Mouse (Mus musculus): ENCODE data around the gene Prokr1.
A peak's percentile ranks its signal among the peaks of the same experiment; 100 is the strongest.
"Not testable (repeated sequence)": the region's sequence is repeated elsewhere in the genome, so short reads cannot be mapped to it uniquely, and the experiment has no call there.

The Prokr1 gene

DNA sequence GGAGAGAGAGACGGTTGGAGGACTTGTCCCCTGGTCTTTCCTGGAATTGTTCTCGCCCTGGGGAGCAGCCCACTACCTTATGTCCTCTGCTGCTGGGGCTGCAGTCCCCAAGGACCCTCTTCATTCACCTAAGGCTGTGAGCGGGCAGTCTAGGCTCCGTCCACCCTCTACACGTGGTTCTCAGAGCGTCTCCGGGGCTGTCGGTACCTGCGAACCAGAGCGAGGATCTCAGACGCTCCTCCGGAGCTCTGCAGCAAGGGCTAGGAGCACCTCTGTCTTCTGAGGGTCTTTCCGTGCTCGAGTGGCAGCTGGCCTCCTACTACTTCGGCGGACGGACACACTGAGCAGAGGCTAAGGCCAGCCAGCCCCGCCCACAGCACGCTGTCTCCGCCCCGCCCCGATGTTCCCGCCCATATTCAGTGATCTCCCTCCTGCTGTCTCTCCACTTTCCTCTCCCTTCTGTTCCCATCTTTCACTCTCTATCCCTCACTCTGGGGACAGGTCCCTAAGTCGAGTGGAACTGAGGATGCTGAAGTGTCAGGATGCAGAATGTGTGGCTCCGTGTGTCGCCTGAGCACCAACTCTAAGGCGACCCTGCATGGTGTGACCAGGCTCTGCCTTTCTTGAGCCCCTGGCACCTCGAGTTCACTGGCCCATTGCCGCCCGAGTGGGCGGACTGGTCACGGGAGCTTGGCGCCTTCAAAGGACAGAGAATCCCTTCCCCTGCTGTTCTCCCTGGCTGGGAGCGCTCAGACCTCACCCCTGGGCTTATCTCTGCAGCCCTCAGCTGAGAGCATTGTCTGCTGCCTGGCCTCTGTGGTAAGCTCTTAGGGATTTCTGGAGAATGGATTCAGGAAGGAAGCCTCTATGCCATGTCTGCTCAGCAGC is at the start of gene Prokr1:
Prokr1 (minus strand) TSS at position 350 of the 888 bp plus-strand sequence.
- peak; percentile 69 for ATAC-seq (ENCODE audit: low TSS enrichment)

DNA sequence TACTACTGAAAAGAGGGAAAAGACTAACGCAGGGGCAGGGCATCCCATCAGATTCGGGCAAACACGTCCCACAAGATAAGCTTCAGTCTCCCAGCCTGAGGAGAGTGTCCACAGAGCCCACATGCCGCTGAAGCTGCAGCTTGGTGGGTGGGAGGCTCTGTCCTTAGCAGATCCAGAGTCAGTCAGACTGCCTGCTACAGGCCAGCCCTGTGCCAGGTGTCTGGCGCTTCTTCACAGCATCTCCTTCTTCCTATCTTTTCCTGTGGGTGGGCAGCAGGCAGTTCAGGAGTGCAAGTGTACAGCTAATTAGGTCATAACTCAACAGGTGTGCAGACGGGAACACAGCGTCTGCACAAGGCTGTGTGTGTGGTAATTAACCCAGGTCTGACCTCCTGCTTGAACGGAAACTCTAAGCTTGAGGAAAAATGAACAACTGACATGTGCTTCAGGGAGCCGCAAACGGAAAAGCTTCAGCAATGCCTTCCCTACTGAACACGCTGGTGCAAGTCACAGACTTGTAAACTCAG is 47.7 kb upstream of the Prokr1 start:
- ATAC-seq (ENCODE audit: low TSS enrichment) = no peak

DNA sequence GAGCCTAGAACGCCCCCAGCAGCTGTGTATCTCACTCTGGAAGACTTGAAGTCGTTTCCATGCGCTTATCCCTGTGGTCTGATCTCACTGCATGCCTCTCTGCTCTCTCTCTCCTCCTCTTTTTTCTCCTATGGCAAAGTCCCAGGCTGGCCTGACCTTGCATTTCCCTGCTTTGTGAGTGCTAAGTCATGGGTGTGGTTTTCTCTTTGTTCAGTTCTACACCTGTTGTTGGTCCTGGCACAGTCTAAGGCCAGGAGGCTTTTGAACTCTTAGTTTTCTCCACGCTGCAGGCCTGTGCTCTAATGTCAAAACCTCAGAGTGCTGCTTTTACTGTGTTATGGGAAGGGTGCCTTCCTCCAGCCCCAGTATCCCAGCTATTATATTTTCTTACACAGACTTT is 41.6 kb upstream of the Prokr1 start:
- no peak for ATAC-seq (ENCODE audit: low TSS enrichment)

DNA sequence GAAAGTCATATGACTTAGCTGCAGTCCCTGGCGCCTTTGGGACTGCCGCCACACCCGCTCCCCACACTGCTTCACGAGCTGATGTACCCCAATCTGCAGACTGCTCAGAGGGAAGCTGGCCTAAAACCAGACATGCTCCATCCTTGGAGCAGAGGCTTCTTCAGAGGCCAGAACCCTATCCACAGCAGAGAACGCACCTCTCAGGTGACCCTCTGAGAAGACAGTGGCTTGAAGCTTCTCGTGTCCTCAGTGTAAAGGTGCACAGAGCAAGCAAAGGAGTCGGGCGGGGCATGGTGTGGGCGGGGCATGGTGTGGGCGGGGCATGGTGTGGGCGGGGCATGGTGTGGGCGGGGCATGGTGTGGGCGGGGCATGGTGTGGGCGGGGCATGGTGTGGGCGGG is 38.4 kb upstream of the Prokr1 start:
- ATAC-seq (ENCODE audit: low TSS enrichment) = not testable (repeated sequence)

DNA sequence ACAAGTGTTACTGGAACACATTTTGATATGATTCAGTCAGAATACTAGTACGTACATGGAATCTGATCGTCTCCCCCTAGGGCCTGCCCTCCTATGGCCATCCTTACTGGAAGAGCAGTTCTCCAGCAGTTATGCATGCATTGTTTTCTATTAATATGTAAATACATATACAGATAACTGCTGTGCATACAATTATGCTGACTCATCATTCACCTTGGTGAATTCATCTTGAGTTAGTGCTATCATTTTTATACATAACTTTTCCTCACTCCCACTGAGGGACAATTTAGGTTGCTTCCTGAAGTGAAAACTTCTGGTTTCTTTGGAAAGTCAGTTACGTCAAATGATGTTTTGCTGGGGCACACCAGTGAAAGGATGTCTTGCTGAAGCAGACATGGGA is 32.6 kb upstream of the Prokr1 start:
- ATAC-seq (ENCODE audit: low TSS enrichment) = no peak

DNA sequence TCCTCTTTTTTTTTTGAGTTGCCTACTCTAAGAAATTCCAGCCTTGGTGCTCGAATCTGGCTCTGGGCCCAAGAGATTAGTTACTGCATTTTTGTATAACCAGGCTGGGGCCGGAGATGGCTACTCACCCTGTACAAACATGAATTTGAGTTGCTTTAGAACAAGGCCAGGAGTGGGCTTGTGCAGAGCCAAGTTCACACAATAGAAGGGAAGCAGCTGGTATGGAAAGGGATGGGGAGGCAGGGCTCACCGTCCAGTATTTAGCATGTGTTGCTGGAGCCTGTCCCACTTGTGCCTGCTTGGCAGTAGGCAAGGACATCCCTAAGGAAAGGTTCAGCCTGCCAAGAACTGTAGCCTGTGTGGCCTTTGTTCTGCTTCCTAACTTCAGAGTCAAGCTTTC is 30.7 kb upstream of the Prokr1 start:
- peak; percentile 38; the same call in 1 of the 2 replicates for ATAC-seq (ENCODE audit: low TSS enrichment)

DNA sequence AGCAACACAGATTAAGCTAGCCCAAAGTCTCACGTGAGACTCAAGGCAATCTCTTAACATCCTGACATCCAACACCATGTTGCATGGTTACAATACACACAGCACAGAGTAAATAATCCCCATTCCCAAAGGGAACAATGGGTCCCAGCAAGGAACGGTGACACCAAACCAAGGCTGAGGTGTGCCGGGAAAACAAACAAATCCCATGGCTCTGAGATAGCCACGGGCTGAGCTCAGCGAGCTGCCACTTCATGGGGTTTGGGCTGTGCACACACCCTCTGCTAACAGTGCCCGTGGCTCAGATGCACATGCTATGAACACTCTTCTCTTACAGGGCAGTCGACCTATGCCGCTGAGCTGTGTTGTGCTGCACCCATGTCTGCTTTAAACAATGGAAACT is 27.5 kb upstream of the Prokr1 start:
- no peak for ATAC-seq (ENCODE audit: low TSS enrichment)

DNA sequence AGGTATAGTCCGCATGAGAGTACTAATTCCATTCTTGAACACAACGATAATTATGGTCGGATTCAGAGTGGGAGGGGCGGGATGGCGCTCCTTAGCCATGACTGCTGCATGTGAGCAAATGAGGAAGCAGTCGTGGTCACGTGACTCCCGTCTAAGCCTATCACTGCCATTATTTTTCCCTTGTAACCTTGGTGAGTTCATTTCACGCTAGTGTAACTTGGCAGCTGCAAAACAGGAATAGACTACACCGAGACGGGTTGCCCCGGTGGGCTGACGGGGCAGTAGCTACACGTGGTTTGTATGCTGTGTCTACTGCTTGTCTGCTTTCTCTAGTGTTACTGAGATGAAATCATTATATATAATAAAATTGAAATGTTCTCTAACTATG is 25.1 kb upstream of the Prokr1 start:
- no peak for ATAC-seq (ENCODE audit: low TSS enrichment)

DNA sequence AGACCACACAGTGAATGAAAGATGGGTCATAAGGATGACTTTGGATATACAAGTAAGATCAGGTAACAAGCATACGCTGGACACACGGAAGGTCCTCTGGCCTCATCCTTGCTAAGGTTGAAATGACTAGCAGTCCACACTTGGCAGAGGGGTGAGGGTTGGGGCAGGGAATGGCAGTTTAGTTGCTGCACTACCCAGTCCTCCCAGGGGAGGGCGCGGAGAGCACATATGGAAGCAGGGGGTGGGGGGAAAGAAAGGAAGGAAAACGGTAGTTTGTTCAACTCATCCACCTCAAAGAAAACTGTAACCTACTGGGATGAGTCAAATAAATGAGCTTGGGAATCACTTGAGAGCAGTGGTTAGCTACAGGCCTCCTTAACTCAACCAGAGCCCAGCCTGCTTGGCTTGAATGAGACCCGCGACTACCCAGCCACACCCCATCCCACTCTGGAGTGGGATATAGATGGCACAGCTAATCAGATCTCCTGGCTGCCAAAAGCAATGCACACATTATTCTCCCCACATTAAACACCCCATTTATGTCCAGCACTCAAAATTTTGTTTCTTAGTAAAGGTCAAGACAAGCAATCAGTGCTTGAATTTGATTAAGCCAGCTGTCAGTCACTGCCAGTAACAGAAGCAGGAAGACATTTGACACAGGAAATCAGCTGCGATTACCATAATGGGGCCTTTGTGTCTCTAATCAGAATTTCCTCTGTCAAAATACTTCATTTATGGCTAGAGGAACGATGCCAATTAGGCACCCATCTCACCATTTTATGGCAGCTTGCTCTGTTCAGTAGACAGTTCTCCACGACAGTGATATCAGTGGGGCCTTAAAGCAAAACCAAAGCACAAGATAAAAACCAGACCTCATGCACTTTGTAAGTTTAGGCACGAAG is 24.5 kb upstream of the Prokr1 start:
- ATAC-seq (ENCODE audit: low TSS enrichment) = no peak

DNA sequence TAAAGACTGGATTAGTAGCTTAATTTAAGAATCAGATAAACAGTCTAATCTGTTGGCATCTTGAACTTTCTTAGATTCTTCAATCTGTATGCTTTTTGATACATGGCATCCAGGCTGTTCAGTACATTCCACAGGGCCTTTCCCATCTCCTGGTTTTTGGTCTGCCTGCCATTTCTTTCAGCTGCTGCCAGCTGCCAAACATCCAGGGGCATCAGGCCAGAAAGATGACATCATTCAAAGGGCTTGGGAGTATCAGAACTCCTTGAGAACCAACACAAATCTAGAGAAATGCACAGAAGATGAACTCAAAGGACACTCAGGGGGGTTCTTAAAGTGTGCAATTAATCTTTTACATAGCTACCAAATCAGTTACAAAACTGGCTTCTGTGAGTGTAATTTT is 9.3 kb upstream of the Prokr1 start:
- ATAC-seq (ENCODE audit: low TSS enrichment) = no peak

DNA sequence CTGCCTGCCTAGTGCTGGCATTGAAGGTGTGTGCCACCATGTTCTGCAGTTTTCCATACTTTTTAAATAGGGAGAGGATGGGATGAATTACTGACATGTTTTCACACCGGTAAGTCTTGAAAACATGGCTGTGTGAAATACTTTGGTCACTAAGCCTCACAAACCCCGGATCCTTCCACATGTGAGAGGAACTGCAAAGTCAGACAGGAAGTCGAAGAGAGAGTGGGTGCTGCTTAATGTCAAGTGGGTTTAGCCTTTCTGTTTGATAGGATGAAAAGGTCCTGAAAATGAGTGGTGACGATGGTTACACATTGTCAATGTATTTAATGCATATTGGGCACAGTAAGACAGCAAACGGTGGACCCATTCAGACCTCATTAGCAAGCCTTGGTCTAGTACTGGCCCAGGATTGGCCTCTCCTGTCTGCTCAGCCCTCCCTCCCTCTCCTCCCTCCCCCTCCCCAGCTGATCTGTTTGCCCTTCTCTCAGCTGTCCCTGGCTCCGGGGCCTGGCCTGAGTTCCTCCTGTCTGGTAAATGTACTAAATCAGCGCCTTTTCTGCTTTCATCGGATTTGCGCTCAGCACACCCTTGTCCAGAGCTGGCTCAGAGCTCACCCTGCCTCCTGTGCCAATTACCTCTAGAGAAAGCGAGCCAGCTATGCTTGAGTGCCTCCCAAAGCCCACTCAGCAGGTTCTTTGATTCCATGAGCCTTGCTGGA is 6.7 kb upstream of the Prokr1 start:
- no peak for ATAC-seq (ENCODE audit: low TSS enrichment)

DNA sequence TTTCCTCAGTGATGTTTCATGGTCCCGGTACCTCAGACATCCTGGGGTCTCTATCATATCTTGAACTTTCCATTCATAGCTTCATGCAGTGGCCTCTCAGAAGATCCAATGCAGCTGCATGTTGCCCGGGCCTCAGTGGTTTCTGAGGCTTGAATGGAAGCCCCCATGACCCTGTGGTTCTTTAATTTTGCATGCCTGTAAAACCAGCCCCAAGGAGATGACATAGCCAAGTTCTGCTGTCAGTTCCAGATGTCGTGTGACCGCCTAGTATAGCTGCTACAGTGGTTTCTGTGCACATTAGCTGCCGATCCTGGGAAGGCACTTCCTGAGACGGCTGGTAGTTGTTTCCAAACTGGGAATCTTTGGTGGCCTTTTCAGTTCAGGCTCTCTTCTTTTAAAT is 3.6 kb upstream of the Prokr1 start:
- no peak for ATAC-seq (ENCODE audit: low TSS enrichment)

DNA sequence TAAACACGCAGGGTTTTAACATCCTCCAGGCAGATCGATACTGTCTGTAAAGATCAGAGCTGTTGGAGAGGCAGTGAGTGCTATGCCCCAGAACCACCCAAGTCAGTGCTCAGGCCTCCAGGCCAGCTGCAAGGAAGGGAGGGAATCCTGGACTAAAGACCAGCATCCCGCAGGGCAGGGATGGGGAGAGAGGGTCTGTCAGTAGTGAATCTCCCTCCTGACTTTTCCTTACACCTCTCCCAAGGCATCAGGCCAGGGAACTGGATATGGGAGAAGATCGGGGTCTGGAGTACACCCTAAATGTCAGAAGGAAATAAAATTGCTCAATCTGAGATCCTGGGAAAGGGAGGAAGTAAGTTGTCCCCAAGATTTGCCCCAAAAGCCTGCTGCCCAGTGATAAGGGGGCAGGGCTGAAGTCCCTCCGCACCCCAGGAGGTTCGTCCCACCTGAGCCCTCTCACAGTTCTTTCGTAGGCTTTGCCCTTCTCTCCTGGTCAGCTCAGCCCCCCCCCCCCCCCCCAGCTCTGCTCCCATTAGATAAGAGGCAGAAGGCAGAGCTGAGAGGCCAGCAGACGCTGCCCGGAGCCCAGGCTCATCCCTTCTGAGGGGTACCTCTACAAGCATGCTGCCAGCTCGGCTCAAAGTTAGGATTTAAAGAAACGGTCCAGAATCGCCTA is 687 bp downstream of the Prokr1 start:
- ATAC-seq (ENCODE audit: low TSS enrichment) = no peak

DNA sequence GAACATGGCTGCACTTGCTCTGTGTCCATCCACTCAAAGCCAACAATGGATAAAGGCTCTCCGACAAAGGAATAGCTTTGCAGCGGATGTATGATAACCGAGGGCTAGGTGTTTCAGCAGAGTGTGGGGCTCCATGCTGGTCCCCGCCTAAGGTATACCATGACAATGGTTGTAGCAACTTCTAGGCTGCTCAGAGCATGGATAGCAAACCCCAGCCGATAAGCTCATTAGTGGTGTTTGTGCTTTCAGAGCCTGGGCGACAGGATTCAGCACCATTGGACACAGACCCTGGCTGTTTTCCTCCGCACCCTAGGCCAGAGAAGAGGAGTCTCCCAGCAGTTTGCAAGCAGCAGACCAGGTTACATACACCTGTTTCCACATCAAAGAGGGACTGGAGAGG is 6.6 kb downstream of the Prokr1 start:
- ATAC-seq (ENCODE audit: low TSS enrichment) = no peak

DNA sequence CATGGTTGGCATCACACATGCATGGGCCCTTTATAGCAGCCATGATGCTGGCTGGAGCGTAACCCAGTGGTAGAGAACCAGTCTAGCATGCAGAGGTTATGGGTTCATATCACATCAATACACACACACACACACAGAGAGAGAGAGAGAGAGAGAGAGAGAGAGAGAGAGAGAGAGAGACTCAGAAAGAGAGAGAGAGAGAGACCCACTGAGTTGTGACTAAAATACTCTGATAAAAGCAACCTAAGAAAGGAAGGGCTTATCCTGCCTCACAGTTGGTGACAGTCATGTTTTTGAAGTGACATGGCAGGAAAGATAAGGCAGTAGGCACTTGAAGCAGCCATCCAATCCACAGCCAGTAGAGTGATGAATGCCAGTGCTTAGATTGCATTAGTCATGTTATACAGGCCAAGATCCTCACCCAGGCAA is 7.3 kb downstream of the Prokr1 start:
- ATAC-seq (ENCODE audit: low TSS enrichment) = no peak

DNA sequence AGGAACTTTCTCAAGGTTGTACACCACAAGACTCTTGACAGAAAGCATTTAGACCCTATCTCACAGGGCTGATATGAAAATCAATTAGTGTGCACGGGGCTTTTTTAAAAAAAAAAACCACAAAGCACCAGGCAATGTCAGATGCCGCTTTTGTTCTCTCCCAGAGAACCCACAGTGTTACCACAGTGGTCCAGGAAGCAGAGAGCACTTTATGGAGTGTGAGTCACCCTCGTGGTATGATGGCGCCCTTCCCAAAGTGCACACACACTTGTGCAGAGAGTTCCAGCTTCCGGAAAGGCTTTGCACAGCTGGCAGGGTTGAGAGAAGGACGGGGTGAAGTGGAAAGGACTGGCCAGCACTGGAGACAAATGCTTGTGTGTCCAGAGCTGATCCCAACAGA is 8.1 kb downstream of the Prokr1 start:
- no peak for ATAC-seq (ENCODE audit: low TSS enrichment)

DNA sequence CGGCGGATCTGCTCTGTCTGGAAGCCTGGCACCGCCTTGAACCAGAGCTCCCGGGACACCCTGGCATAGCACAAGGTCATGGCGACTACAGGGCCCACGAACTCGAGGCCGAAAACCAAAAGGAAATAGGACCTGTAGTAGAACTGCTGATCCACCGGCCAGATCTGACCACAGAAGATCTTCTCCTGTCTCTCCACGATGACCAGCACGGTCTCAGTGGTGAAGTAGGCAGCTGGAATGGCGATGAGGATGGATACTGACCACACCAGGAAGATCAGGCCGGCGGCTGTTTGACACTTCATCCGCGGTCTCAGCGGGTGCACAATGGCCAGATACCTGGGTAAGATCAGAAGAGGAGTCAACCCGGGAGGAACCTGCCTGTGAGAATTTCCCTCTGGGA is 9.0 kb downstream of the Prokr1 start:
- ATAC-seq (ENCODE audit: low TSS enrichment) = no peak

DNA sequence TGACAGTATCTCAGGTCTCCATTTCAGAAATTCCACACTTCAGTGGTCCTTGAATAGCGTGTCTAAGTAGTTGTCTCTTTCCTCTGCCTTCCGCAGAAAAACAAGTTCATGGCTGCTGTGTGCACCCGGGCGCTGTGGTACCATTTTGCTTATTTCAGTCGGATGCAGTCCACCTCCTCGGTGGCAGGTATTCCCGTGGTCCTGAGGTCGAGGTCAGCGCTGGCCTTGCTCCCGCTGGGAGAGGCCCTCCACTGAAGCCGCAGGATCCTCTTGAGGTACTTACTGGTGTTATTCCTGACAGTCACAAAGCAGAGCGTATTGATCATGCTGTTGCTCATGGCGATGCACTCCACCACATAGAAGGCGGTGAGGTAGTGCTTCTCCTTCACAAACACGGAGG is 9.5 kb downstream of the Prokr1 start:
- no peak for ATAC-seq (ENCODE audit: low TSS enrichment)

DNA sequence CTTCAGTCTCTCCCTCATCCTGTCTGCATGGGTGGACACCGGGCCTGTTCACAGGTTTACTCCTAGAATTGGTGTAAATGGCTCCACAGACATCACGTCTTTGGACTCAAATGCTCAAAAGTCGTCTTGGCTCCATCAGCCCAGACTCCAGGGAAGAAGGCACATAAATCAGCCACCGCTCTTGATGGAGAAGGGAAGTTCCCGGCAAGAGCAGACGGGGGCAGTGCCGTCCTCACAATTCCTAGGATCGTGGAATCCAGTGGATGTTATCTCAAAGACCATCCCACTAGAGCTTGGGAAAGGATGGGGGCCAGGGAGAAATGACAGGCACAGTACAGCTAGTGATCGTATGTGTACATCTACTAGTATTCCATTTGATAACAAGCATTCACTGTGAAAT is 12.3 kb downstream of the Prokr1 start:
- ATAC-seq (ENCODE audit: low TSS enrichment) = no peak

DNA sequence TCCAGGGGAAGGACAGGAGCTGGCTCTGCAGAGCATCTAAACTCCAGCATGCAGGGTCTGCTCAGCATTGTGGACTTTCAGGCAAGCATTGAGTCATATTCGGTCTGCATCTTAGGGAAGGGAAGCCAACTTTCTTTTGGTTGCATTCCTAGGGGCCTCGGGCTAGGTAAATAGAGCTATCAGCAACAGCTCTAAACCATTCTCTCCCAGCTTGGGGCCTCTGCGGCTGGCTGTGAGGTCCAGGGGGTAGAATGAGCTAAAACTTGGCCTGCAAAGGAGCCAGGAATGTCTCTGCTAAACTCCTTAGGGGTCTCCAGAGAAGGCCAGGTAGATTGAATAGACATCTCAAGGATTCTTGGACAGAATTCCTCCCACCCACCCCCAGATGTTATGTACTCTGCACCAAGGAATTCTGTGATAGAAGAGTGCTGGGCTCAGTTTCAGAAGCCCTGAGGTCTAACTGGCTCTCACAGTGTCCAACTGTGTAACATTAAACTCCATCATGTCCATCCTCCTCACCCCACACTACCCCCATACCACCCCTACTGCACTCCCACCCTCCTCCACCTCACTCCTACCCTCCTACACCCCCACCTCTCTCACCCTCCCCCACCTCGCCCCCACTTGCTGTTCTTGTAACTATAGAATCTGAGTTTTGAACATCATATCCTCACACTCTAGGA is 13.8 kb downstream of the Prokr1 start:
- no peak for ATAC-seq (ENCODE audit: low TSS enrichment)

DNA sequence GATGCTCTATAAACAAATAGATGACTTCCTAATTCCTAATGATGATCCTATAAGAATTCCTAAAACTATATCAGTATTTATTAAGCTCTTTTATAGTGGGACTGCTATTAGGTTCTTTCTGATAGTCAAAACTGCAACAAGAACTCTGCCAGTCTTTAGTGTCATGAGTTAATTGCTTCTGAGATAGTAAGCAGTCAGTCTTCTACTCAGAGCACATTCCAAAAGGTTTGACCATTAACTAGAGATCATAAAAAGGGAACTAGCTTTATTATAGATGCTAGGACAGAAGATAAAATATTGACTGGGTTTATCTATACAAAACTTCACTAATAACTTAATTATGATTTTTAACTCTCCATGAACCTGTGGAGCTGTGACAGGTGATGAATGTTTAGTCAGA is 18.7 kb downstream of the Prokr1 start:
- not testable (repeated sequence) for ATAC-seq (ENCODE audit: low TSS enrichment)

All from frontal cortex, adult (tissue).